Mouse (Mus musculus) gastrocnemius, postnatal 25 days (tissue): ENCODE results near the gene Serinc4. TPM values are rescaled to one million over a fixed set of nuclear protein-coding genes. Genes with fewer than 3 reads are reported as not detected.
A peak's percentile ranks its signal among the peaks of the same experiment; 100 is the strongest.
"Not testable (repeated sequence)": the region's sequence is repeated elsewhere in the genome, so short reads cannot be mapped to it uniquely, and the experiment has no call there.

ENCODE experiments used
- DNase-seq: peaks from one replicate; pipeline ENCODE4 v3.0.0; 2022
- long read RNA-seq, 2 experiments: library from polyadenylated mRNA; stranded (forward); transcript quantifications; one replicate each; pipeline ENCODE4 v2.0.0; 2021
- total RNA-seq, 2 experiments: library from RNA; stranded (reverse); gene quantifications; 1 replicate in 1 of 2; 2 replicates in 1 of 2; pipeline ENCODE4 v1.2.3; 2021

The Serinc4 gene
- not detected for total RNA-seq
- long read RNA-seq, experiment 1 = 0 reads
- long read RNA-seq, experiment 2 = 0 reads

- DNase-seq = peak; percentile 72
Measured at GRCm38 (mm10) chr2:121456692-121457642, at the start of gene Serinc4. Serinc4 (minus strand) TSS chr2:121456781.

- not testable (repeated sequence) for DNase-seq
Measured at GRCm38 (mm10) chr2:121501550-121501949, 45.0 kb upstream of the Serinc4 start.

DNA sequence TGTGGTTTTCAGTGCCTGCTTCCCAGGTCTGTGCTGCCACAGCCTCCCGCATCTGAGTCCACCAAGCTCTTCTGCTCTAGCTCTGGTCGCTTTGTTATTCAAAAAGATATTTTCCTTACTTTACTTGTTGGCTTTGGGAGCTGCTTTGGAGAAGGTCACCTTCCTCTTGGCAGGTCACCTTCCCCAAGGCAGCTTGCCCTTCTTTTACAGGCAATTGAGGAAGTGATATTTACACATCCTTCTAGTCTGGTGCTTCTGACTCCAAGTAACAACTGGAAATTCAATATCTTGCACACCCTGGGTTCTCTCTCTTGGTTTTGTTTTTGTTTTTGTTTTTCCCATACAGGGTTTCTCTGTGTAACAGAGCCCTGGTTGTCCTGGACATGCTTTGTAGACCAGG, 27.8 kb upstream of the Serinc4 start:
- not testable (repeated sequence) for DNase-seq

- no peak for DNase-seq
Measured at GRCm38 (mm10) chr2:121483576-121483975, 27.0 kb upstream of the Serinc4 start.

- DNase-seq = not testable (repeated sequence)
Measured at GRCm38 (mm10) chr2:121480916-121481315, 24.3 kb upstream of the Serinc4 start.

DNA sequence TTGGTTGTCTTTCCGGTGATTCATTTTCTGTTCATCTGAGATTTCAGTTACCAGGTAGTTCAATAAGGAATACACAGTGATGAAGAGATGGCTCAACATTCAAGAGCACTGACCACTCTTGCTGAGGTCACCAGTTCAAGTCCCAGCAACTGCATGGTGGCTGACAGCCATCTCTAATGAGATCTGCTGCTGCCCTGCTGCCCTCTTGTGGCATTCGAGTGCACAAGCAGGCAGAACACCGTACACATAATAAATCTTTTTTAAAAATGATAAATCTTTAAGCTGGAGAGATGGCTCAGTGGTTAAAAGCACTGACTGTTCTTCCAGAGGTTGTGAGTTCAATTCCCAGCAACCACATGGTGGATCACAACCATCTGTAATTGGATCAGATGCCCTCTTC, 23.9 kb upstream of the Serinc4 start:
- DNase-seq = no peak

DNA sequence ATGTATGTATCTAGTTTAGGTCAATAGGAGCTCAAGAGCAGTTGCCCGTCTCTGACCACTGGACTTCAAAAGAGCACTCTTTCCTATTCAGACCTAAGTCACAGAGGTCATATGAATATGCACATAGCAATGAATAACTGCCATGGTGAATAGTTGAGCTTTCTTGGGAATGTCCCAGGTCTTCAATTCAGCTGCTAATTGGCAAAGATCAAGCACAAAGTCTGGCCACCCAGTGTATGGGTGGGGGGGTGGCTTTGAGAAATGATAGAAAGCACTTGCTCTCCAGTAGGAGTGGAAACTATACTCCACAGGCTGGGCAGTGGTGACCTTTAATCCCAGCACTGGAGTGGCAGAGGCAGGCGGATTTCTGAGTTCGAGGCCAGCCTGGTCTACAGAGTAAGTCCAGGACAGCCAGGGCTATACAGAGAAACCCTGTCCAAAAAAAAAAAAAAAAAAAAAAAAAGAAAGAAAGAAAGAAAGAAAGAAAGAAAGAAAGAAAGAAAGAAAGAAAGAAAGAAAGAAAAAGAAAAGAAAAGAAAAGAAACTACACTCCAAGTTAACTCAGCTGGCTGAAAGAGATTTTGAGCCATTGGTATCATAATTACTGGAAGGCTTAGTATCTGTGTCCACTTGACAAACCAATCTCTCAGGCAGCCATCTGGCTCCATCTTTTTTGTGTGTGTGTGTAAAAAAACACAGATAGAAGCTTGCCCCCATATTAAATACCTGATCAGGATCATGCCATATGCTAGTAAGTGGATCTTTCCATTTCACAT, 21.1 kb upstream of the Serinc4 start:
- no peak for DNase-seq

GRCm38 (mm10) chr2:121475306-121475705, 18.7 kb upstream of the Serinc4 start:
- DNase-seq = not testable (repeated sequence)

DNA sequence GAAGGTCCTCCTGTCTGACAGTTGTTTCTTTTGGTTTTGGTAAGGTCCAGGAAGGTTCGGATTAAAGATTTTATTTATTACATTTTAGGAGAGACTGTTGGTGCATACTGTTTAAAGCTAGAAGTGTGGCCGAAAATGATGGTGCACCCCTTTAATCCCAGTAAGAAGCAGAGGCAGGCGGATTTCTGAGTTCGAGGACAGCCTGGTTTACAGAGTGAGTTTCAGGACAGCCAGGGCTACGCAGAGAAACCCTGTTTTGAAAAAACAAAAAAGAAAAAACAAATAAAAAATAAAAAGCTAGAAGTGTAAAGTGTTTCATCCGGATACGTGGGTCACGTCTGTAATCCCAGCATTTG, 17.6 kb upstream of the Serinc4 start:
- DNase-seq = no peak

- peak; percentile 82 for DNase-seq
Measured at GRCm38 (mm10) chr2:121473301-121474179, 17.0 kb upstream of the Serinc4 start, which contains the start of gene Mfap1b. Mfap1b (minus strand) TSS chr2:121474067.

- not testable (repeated sequence) for DNase-seq
Measured at GRCm38 (mm10) chr2:121472783-121473182, 16.2 kb upstream of the Serinc4 start.

DNA sequence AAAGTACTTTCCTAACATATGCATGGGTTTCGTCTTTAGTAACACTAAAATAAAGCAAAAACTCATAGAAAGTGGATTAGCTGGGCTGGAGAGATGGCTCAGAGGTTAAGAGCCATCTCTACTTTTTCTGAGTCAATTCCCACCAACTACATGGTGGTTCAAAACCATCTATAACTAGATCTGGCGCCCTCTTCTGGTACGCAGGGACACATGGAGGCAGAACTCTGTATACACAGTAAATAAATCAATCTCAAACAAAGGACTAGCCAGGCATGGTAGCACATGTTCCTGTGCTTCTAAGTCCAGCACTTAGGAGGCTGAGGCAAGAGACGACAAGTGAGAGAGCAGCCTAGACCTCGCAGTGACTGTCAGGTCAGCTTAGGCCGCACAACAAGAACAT, 12.4 kb upstream of the Serinc4 start:
- DNase-seq = not testable (repeated sequence)

- no peak for DNase-seq
Measured at GRCm38 (mm10) chr2:121460071-121460470, 3.5 kb upstream of the Serinc4 start.

- DNase-seq = no peak
Measured at GRCm38 (mm10) chr2:121455534-121455933, 1.0 kb downstream of the Serinc4 start.

DNA sequence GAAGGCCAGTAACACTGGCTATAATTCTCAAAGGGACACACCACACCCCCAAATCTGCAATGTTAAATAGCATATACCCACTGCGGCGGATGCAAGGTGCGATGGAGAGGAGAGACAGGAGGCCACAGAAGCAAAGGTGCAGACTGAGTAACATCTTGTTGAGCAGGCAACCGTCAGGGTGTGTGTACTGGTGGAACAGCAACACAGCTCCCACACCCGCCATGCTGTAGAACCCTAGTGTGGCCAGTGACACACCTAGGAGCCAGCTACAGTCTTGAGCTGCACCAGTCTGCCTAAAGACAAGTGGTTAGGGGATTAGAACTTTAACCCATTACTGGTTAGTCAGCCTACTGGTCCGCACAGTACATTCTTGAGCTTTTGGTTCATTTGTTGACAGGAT, 2.7 kb downstream of the Serinc4 start:
- no peak for DNase-seq

DNA sequence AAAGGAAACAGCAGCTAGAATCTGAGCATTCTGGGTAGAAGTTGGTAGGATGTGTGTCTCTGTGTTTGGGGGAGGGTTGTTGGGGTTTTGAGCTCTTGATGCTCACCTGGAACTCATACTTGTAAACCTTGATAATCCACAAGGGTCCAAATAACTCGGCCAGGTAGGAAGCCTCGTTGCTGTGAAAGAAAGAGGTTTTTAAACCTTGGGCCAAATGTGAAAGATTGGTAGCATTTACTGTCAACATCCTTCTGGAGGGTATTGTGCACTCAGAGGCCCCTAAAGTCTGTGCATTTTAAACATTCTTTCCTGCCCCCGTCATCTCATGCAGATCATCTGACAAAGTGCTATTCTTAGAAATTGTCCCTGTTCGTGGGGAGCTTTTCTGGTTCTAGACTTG, 3.6 kb downstream of the Serinc4 start, which contains the start of gene Hypk:
Gene Hypk, plus strand, starts transcription at position 301 of the 400 bp plus-strand sequence.
- no peak for DNase-seq

DNA sequence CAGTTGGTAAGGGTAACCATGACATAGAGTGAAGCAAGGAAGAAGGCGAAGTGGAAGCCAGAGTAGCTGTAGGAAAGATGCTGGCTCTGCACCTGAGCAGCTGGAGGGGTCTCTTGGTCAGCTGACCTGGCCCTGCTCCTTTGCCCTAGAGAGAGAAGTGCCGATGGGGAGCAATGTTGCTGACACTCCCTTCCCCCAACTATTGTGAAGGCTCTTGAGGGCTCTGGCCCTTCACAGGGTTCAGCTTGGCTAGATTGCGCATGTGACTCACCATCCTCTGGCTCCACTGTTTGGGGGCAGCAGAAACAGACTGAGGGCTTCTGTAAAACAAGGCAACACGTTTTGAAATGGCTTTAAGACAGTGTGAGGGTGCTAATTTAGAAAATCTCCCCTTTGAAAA, 4.2 kb downstream of the Serinc4 start:
- no peak for DNase-seq

GRCm38 (mm10) chr2:121450093-121450492, 6.5 kb downstream of the Serinc4 start:
- DNase-seq = no peak

DNA sequence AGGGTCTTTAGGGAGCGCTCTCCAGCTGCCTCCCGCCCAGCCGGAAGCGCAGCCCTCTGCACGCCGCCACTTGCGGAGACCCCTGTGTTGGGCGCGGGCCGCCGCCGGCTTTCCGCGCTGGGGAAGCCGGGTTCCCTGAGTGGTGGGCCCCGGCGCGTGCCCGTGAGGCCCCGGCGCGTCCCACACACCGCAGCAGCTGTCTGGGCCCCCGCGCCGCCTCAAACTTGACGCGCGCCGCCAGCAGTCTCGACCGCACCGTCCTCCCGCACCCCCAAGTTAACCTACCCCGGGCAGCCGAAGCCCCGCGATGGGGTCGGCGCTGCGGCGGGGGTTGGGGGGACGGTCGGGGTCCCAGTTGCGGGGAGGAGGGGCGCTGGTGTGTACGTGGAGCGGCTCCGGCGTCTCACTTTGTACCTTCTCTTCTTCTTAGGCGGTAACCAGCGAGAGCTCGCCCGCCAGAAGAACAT, 7.0 kb downstream of the Serinc4 start:
- peak; percentile 37 for DNase-seq

- DNase-seq = peak; percentile 100
Measured at GRCm38 (mm10) chr2:121448739-121449535, 7.6 kb downstream of the Serinc4 start, which contains the start of gene Serf2. Serf2 (plus strand) TSS chr2:121449195.

DNA sequence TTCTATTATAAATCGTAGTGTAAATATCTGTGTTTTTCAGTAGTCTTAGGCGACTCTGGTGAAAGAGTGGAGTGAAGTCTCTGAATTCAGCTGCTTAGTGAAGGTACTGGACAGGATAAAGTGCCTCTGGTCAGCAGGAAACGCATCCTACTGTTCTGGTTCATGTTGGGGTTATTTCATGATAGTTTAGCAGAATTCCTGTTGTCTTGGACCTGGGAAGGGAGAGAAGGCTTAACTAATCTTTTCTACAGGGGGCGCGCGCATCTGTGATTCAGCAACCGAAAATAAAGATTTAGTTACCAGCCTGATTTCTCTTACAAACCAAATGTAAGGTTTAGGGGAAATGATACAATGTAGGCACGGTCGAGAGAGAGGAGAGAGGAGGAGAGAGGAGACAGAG, 8.4 kb downstream of the Serinc4 start:
- no peak for DNase-seq
